8 mouse cellular contexts compared by ENCODE assay signal in the genomic region with DNA sequence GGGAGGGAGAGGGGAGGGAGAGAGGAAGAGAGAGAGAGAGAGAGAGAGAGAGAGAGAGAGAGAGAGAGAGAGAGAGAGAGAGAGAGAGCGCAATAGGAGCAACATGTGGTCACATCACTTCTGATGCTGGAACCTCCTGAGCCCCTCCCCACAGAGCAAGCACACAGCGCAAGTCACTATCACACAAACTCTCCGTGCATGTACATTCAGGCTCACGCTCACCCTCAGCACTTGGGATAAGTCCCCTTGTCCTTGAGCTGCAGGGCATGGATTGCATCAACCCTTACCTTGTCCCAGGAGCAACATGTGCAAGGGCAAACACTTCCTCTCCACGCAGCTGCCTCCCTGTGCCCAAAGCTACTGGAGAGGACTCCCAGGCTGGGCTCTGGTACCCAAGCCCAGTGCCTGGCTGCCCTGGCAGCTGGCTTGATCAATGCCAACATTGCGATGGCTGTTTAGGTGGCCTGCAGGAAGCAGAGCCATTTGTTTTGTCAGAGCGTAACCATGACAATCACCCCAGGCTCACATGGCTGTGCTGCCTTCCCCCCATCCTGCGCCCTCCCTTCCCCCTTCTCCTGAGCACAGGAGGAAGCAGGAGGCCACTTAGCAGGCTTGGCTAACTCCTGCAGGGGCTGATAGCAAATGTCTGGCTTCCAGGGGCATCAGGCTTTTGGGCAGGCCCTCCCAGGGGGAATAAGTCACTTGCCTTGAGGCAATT. TPM values are rescaled to one million over a fixed set of nuclear protein-coding genes. Genes with fewer than 3 reads are reported as not detected.
A peak's percentile ranks its signal among the peaks of the same experiment; 100 is the strongest.
DNase-seq lines count a peak whose midpoint lies in the region; ATAC-seq and TF ChIP-seq lines count a peak whose summit lies in the region.
"Had no signal": no experiment of that assay in that cellular context is flagged by ENCODE, and none has a peak within 500 bp of the region (broad histone marks: within the 10 kb centered on the region; RNA-seq: fewer than 3 reads in every experiment).

A gene (minus strand): TSS at position 457 of the 718 bp plus-strand sequence.

- no peak within 1 kb of the TSS for H3K4me3 ChIP-seq in lung, embryonic 14.5 days (ENCODE audit: low read depth, low read length)
- no peak within 1 kb of the TSS for H3K4me3 ChIP-seq in forebrain, embryonic 13.5 days
- H3K4me3 ChIP-seq in neural tube, embryonic 15.5 days (replicated peaks): no peak within 1 kb of the TSS

- H3K27ac ChIP-seq in lung, embryonic 14.5 days (ENCODE audit: low read depth): no peak within 1 kb of the TSS
- no peak within 1 kb of the TSS for H3K27ac ChIP-seq in forebrain, embryonic 13.5 days
- H3K27ac ChIP-seq in neural tube, embryonic 15.5 days (replicated peaks): peak within 1 kb of the TSS; percentile 10; the same call in 1 of the 2 replicates
- H3K27ac ChIP-seq: liver, embryonic 14.5 days had no signal

- no peaks in the 10 kb centered on the region for H3K27me3 ChIP-seq in lung, embryonic 14.5 days (ENCODE audit: insufficient read depth, low read length)
- H3K27me3 ChIP-seq in forebrain, embryonic 13.5 days: no peaks in the 10 kb centered on the region
- H3K27me3 ChIP-seq in neural tube, embryonic 15.5 days (replicated peaks): no peaks in the 10 kb centered on the region

- 10% methylated on average over 8 of the region's 8 CpGs for WGBS in lung, embryonic 14.5 days
- 22% methylated on average over 7 of the region's 8 CpGs for WGBS in forebrain, embryonic 13.5 days
- 23% methylated on average over 8 of the region's 8 CpGs for WGBS in neural tube, embryonic 15.5 days

- no peak for TF ChIP-seq CTCF in lung, embryonic 14.5 days (IDR thresholded peaks at IDR 0.05; ENCODE audit: low read depth)

- H3K4me1 ChIP-seq in lung, embryonic 14.5 days (ENCODE audit: insufficient read depth): no peaks in the 10 kb centered on the region
- peaks cover 10% of the 10 kb centered on the region for H3K4me1 ChIP-seq in forebrain, embryonic 13.5 days
- peaks cover 17% of the 10 kb centered on the region for H3K4me1 ChIP-seq in neural tube, embryonic 15.5 days

- no peak for ATAC-seq in lung, embryonic 14.5 days (ENCODE audit: insufficient read depth)
- ATAC-seq in forebrain, embryonic 13.5 days: no peak
- ATAC-seq in neural tube, embryonic 15.5 days (ENCODE audit: low FRiP score): peak; percentile 74
- no peak for ATAC-seq in cerebellum, adult (ENCODE audit: insufficient number of reproducible peaks, low FRiP score, low TSS enrichment)

- DNase-seq in lung, embryonic 14.5 days: peak; percentile 3
- no peak for DNase-seq in lung, postnatal 4 days
- DNase-seq in hindlimb bud, embryonic 11.5 days (ENCODE audit: extremely low spot score, low read depth, low spot score): peak; percentile 8
- no peak for DNase-seq in yolk sac, embryonic 10.5 days (ENCODE audit: low spot score)

- no peak within 1 kb of the TSS for H3K9ac ChIP-seq in lung, embryonic 14.5 days
- 0 out of 2 replicates have a peak within 1 kb of the TSS, but pooled peaks have one; percentile 3 for H3K9ac ChIP-seq in forebrain, embryonic 13.5 days
- no peak within 1 kb of the TSS; the same call in 1 of the 2 replicates for H3K9ac ChIP-seq in neural tube, embryonic 15.5 days (replicated peaks)
- H3K9ac ChIP-seq: liver, embryonic 14.5 days had no signal

- no peaks in the 10 kb centered on the region for H3K36me3 ChIP-seq in lung, embryonic 14.5 days (ENCODE audit: insufficient read depth)
- H3K36me3 ChIP-seq in forebrain, embryonic 13.5 days (ENCODE audit: poor library complexity, severe bottlenecking): no peaks in the 10 kb centered on the region
- H3K36me3 ChIP-seq in neural tube, embryonic 15.5 days: no peaks in the 10 kb centered on the region

- H3K4me2 ChIP-seq in lung, embryonic 14.5 days: no peak within 1 kb of the TSS
- peak within 1 kb of the TSS; percentile 12; the same call in 1 of the 2 replicates for H3K4me2 ChIP-seq in forebrain, embryonic 13.5 days
- peak within 1 kb of the TSS; percentile 17 for H3K4me2 ChIP-seq in neural tube, embryonic 15.5 days

- H3K9me3 ChIP-seq in lung, embryonic 14.5 days (ENCODE audit: low read depth, low read length): no peaks in the 10 kb centered on the region
- no peaks in the 10 kb centered on the region for H3K9me3 ChIP-seq in forebrain, embryonic 13.5 days (replicated peaks)
- H3K9me3 ChIP-seq in neural tube, embryonic 15.5 days (replicated peaks): no peaks in the 10 kb centered on the region

RNA-seq across cellular contexts. Expression of the gene that starts here (rescaled TPM):
- polyA plus RNA-seq in lung, embryonic 14.5 days (2014; fragmentation: Nextera tagmentation; extraction: Ambion mirVana): 0.11 and 0.15 TPM in 2 replicates
- polyA plus RNA-seq in forebrain, embryonic 13.5 days (2015; fragmentation: Nextera tagmentation; extraction: Ambion mirVana): 0.68 and 0.82 TPM in 2 replicates
- polyA plus RNA-seq in neural tube, embryonic 15.5 days (2015; fragmentation: Nextera tagmentation; extraction: Ambion mirVana): 0.64 and 1.2 TPM in 2 replicates
- polyA plus RNA-seq: liver, embryonic 14.5 days had no signal

Comparison
In these comparisons a context has a peak if more than half of its experiments do, and no peak if none do; other contexts are left out.
1. Peak in DNase-seq in lung, embryonic 14.5 days; RNA of the gene not detected or under 1 TPM.